Mouse (Mus musculus) liver (tissue): Measurements from ENCODE around the gene Doc2g.

Experiments used
- DNase-seq: peaks from one replicate; pipeline ENCODE4 v3.0.0-alpha.2; 2020; ENCODE audit warnings: mixed read lengths

Gene Doc2g

GRCm38 (mm10) chr19:4055216-4055946, 52.3 kb downstream of the Doc2g start:
- no peak for DNase-seq

- no peak for DNase-seq
Observed at GRCm38 (mm10) chr19:4055947-4056693, 53.0 kb downstream of the Doc2g start.
